Mouse (Mus musculus) lung, adult 2 months (tissue): ENCODE data around the gene Rgs11.

Experiments used
- CTCF ChIP-seq: fragments of 200-500 bp; IDR thresholded peaks from 2 replicates; pipeline ENCODE4 v1.5.1; 2011; ENCODE audit warnings: mild to moderate bottlenecking, low read length, control low read depth; ENCODE audit not compliant: insufficient read depth
- POLR2A ChIP-seq: fragments of 200-500 bp; IDR thresholded peaks from 2 replicates; pipeline ENCODE4 v1.6.1; 2011; ENCODE audit warnings: low read depth, mild to moderate bottlenecking, control low read depth, low read length, borderline replicate concordance; ENCODE audit errors: extremely low read depth

DNA sequence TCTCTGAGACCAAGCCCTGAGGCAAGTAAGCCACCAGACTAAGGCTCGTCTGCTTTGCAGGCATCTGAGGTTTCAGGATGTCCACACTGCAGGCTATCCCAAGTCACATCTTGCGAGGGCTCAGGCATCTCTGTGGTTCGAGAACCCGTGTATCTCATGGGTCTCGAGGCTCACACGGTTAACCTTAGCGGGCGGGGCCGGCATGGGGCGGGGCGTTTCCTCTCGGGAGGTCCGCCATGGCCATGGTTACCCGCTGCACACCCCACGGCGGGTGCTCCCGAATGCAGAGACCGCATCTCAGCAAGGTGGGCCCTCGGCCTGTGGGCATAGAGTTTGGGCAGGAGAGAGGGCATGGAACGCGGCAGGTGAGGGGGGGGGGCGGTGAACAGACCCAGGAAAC lies at the start of gene Rgs11:
- TF ChIP-seq CTCF, result no peak
- TF ChIP-seq POLR2A, result no peak
